Mouse (Mus musculus) stomach, postnatal 0 days (tissue): ENCODE measurements around the gene Vmn1r1. TPM values are rescaled to one million over a fixed set of nuclear protein-coding genes. Genes with fewer than 3 reads are reported as not detected.
A peak's percentile ranks its signal among the peaks of the same experiment; 100 is the strongest.

Experiments used
- ATAC-seq: fragments of 200-750 bp; cut with Nextera tagmentation; 2 replicates; pipeline ENCODE4 v1.8.0; 2017; ENCODE audit not compliant: low FRiP score, low TSS enrichment
- DNase-seq: peaks from one replicate; pipeline ENCODE4 v3.0.0-alpha.2; 2016; ENCODE audit warnings: low spot score
- H3K27ac ChIP-seq: fragments of 300-500 bp; sonication (generic); replicated peaks from 2 replicates; pipeline ENCODE4 v1.5.1; 2014; ENCODE audit warnings: mild to moderate bottlenecking, control low read depth
- H3K27me3 ChIP-seq: fragments of 300-500 bp; sonication (generic); 2 replicates; pipeline ENCODE4 v1.6.1; 2014; ENCODE audit warnings: low read length; ENCODE audit not compliant: control insufficient read depth, insufficient read depth
- H3K36me3 ChIP-seq: fragments of 300-500 bp; sonication (generic); 2 replicates; pipeline ENCODE4 v1.6.1; 2014; ENCODE audit warnings: low read length, mixed read lengths; ENCODE audit not compliant: control insufficient read depth, insufficient read depth
- H3K4me1 ChIP-seq: fragments of 300-500 bp; sonication (generic); replicated peaks from 2 replicates; pipeline ENCODE4 v1.6.1; 2014; ENCODE audit warnings: antibody characterized with exemption; ENCODE audit not compliant: control insufficient read depth, insufficient read depth
- H3K4me2 ChIP-seq: fragments of 300-500 bp; sonication (generic); replicated peaks from 2 replicates; pipeline ENCODE4 v1.6.1; 2014; ENCODE audit warnings: low read depth, mild to moderate bottlenecking, control low read depth, moderate library complexity
- H3K4me3 ChIP-seq: fragments of 300-500 bp; sonication (generic); 2 replicates; pipeline ENCODE4 v1.5.1; 2014; ENCODE audit warnings: low read depth, low read length, control low read depth
- H3K9ac ChIP-seq: fragments of 300-500 bp; sonication (generic); 2 replicates; pipeline ENCODE4 v1.6.1; 2014; ENCODE audit warnings: mild to moderate bottlenecking, low read length, control low read depth, mixed read lengths
- H3K9me3 ChIP-seq: fragments of 300-500 bp; sonication (generic); 2 replicates; pipeline ENCODE4 v1.6.1; 2016; ENCODE audit warnings: low read length; ENCODE audit not compliant: control insufficient read depth
- CTCF ChIP-seq: IDR thresholded peaks from 2 replicates; pipeline ENCODE4 v1.5.1; 2016; ENCODE audit warnings: antibody characterized with exemption, low read depth, mild to moderate bottlenecking, moderate library complexity
- EP300 ChIP-seq: optimal IDR thresholded peaks from 2 replicates; pipeline ENCODE3; 2016; ENCODE audit warnings: antibody characterized with exemption
- WGBS: fragments of 180-500 bp; shearing (Covaris S2); extraction: QIAGEN DNeasy Blood & Tissue Kit; methylation state at CpG from one replicate; pipeline ENCODE4 v1.1.7; 2014; 5-methylcytosine and 5-hydroxymethylcytosine counted together
- polyA plus RNA-seq: library from polyadenylated mRNA; unstranded; fragments of >200 nt; fragmentation: Nextera tagmentation; extraction: Ambion mirVana; gene quantifications from 2 replicates; pipeline ENCODE4 v1.2.1, GENCODE M21; 2015

The Vmn1r1 gene
- polyA plus RNA-seq, 1 experiment from 2014 or later, result not detected

DNA sequence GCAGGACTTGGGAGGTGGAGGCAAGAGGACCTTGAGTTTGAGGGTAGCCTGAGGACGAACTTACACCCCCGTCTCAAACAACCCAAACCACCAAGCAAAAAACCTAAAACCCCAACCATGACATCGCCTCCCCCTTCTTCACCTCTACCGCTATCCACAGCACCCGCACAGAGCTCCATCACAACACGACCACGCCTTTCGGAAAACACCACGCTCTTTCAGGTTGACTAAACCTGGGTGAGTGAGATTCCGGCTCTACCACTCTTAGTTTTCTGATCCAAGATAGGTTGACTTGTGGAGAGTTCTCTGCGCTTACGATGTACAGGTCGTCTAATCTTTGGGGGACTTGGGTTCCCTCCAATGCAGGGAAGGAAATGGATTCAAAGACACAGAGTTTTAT lies 21.6 kb downstream of the Vmn1r1 start:
- no peaks in the 10 kb centered on the region for H3K4me1 ChIP-seq
- H3K4me3 ChIP-seq, result no peak overlapping the region
- no peak overlapping the region for H3K27ac ChIP-seq
- TF ChIP-seq CTCF (no peak), EP300 (no peak)
- WGBS, result 92% methylated on average over 13 of the region's 13 CpGs
- DNase-seq (peak; percentile 10), ATAC-seq (no peak)
- H3K36me3 ChIP-seq, result no peaks in the 10 kb centered on the region
- no peak overlapping the region for H3K4me2 ChIP-seq
- H3K27me3 ChIP-seq, result no peaks in the 10 kb centered on the region
- no peaks in the 10 kb centered on the region for H3K9me3 ChIP-seq
- H3K9ac ChIP-seq, result no peak overlapping the region

DNA sequence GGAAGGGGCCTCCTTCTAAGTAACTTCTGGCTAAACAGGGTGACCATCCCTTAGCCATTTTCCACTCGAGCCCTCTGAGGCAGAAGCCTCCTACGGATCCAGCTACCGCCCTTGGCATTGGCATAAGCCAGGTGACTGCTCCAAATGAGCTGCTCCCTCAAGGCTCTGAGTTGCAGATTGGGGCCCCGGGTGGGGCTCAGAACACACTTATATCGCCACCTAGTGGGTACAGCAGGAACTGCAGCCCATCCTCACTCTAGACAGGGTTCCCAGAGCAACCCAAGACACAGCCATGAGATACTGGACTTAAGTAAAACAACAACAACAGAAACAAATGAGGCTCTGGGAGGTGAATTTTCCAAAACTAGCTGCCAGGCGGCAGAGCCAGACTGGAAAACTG lies 23.9 kb downstream of the Vmn1r1 start:
- no peak overlapping the region for H3K4me3 ChIP-seq
- H3K9me3 ChIP-seq, result no peaks in the 10 kb centered on the region
- TF ChIP-seq EP300 (no peak), CTCF (peak; percentile 97)
- no peaks in the 10 kb centered on the region for H3K27me3 ChIP-seq
- H3K4me1 ChIP-seq, result no peaks in the 10 kb centered on the region
- peak overlapping the region; percentile 38; the same call in 1 of the 2 replicates for H3K4me2 ChIP-seq
- H3K27ac ChIP-seq, result no peak overlapping the region
- no peaks in the 10 kb centered on the region for H3K36me3 ChIP-seq
- DNase-seq (peak; percentile 85), ATAC-seq (peak; percentile 57)
- H3K9ac ChIP-seq, result no peak overlapping the region
- 4% methylated on average over 6 of the region's 6 CpGs for WGBS

DNA sequence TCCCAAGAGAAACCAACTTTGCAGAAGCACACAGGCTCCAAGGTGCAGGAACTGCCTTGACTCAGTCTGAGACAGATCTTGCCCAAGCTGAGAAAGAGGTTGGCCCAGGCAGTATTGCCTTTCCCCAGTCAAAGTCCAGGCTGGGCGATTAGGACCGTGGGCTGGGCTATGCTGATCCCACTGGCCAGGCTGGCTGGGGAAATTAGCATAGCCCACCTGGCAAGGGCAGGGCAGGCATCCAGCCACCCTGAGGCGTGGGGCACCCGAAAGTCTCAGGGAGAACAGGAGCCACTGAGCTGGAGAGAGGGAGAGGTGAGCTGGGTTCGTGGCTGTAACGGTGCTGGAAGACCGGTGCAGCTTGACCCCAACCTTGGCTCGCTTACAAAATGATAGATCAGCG lies 24.3 kb downstream of the Vmn1r1 start:
- no peaks in the 10 kb centered on the region for H3K4me1 ChIP-seq
- DNase-seq (peak; percentile 46), ATAC-seq (peak; percentile 61)
- TF ChIP-seq EP300 (no peak), CTCF (no peak)
- H3K36me3 ChIP-seq, result no peaks in the 10 kb centered on the region
- H3K27me3 ChIP-seq, result no peaks in the 10 kb centered on the region
- WGBS, result 29% methylated on average over 9 of the region's 9 CpGs
- H3K4me3 ChIP-seq, result no peak overlapping the region
- H3K9me3 ChIP-seq, result no peaks in the 10 kb centered on the region
- H3K9ac ChIP-seq, result no peak overlapping the region
- no peak overlapping the region for H3K27ac ChIP-seq
- peak overlapping the region; percentile 38; the same call in 1 of the 2 replicates for H3K4me2 ChIP-seq

DNA sequence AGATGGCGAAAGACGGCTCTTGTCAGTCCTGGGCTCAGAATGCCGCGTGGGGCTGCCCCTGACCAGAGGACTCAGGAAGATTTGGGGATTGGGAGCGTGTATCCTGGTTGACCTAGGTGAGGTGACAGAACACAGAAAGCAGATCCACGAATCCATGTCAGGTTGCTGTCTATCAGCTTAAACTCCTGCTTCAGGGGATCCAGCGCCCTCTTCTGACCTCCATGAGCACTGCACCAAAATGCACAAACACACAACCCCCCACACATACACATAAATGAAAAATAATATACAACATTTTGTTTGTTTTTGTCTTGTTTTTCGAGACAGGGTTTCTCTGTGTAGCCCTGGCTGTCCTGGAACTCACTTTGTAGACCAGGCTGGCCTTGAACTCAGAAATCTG lies 26.1 kb downstream of the Vmn1r1 start:
- Histone ChIP-seq H3K27me3 (no peaks in the 10 kb centered on the region), H3K27ac (no peak overlapping the region), H3K4me3 (no peak overlapping the region), H3K9me3 (no peaks in the 10 kb centered on the region), H3K9ac (no peak overlapping the region), H3K36me3 (no peaks in the 10 kb centered on the region), H3K4me2 (no peak overlapping the region), H3K4me1 (no peaks in the 10 kb centered on the region)
- TF ChIP-seq CTCF (peak; percentile 36), EP300 (no peak)
- 76% methylated on average over 8 of the region's 8 CpGs for WGBS
- DNase-seq, result no peak
- ATAC-seq, result no peak

DNA sequence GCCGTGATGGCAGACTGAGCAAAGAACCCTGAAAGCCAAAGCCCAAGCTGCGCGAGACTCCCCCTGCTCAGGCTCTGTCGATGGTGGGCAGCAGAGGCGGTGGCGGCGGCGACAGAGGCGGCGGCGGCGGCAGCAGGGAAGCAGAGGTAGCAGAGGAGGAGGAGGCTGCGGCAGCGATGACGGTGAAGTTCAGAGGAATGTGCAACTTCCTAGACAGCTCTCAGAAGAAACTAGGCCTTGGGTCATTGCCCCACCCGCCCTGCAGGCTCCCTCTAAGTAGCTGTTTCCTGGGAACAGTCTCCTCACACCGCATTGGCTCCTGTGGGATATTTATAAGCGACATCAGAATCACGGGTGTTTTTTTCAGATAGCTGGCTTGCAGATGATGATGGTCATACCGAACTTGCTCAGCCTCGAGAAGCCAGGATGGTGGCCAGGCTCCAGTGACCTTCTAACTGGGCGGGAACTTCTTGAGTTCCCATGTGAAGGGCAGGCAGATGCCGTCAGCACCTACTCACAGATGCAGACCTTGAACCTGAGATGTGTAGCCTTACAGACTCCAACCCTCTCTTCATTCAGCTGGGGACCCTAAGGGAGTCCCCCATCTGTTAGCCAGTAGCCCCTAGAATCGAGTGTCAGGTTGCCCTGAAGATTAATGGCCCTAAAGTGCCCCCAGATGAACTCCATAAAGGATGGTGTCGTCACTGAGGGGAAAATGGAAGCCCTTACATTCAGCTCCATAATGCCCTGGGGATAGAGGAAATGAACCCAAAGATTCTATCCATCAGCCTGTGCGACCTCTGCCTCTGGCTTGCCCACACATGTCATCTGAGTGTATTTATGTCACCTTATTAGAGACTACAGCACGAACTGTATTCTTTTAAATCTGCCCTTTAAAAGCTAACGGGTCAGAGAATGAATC lies 26.8 kb downstream of the Vmn1r1 start:
- ATAC-seq (peak; percentile 36; the same call in 1 of the 2 replicates), DNase-seq (peak; percentile 45)
- H3K9me3 ChIP-seq, result no peaks in the 10 kb centered on the region
- TF ChIP-seq EP300 (no peak), CTCF (no peak)
- no peak overlapping the region for H3K4me3 ChIP-seq
- 43% methylated on average over 26 of the region's 28 CpGs for WGBS
- no peaks in the 10 kb centered on the region for H3K4me1 ChIP-seq
- H3K27me3 ChIP-seq, result no peaks in the 10 kb centered on the region
- no peak overlapping the region for H3K27ac ChIP-seq
- no peak overlapping the region for H3K9ac ChIP-seq
- H3K36me3 ChIP-seq, result peaks cover 1% of the 10 kb centered on the region; the same call in 1 of the 2 replicates
- H3K4me2 ChIP-seq, result no peak overlapping the region

DNA sequence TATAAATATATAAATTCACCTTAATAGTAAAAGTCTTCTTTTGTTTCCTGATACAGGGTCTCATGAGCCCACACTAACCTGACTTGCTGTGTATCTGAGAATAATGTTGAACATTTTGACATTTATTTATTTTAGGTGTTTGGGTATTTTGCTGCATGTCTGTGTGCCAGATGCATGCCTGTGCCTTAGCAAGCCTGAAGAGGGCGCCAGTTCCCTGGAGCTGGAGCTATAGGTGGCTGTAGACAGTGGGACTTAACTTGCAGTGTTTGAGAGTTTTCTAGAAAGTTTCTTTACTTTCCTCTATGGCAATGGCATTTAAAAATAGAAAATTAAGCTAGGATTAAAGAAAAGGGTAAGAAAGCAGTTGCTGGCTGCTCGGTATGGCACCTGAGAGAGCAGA lies 33.5 kb downstream of the Vmn1r1 start:
- TF ChIP-seq CTCF (peak; percentile 81), EP300 (no peak)
- WGBS, result 32% methylated on average over 2 of the region's 2 CpGs
- no peak overlapping the region for H3K4me3 ChIP-seq
- H3K27me3 ChIP-seq, result no peaks in the 10 kb centered on the region
- H3K27ac ChIP-seq, result no peak overlapping the region
- 0 out of 2 replicates have a peak, but pooled peaks cover under 1% of the 10 kb centered on the region for H3K4me1 ChIP-seq
- peaks cover 3% of the 10 kb centered on the region for H3K36me3 ChIP-seq
- H3K4me2 ChIP-seq, result no peak overlapping the region
- no peak overlapping the region for H3K9ac ChIP-seq
- DNase-seq, result peak; percentile 65
- ATAC-seq, result peak; percentile 69; the same call in 1 of the 2 replicates
- no peaks in the 10 kb centered on the region for H3K9me3 ChIP-seq
